Mouse (Mus musculus): ENCODE measurements around the gene Cpd. TPM values are rescaled to one million over a fixed set of nuclear protein-coding genes. Genes with fewer than 3 reads are reported as not detected.
"Not testable (repeated sequence)": the region's sequence is repeated elsewhere in the genome, so short reads cannot be mapped to it uniquely, and the experiment has no call there.

Gene Cpd
- total RNA-seq, 2 experiments from 2014 or later: 35.0 to 38.6 TPM

- DNase-seq: no peak
Observed at GRCm38 (mm10) chr11:76847354-76847753, 536 bp upstream of the Cpd start.

DNA sequence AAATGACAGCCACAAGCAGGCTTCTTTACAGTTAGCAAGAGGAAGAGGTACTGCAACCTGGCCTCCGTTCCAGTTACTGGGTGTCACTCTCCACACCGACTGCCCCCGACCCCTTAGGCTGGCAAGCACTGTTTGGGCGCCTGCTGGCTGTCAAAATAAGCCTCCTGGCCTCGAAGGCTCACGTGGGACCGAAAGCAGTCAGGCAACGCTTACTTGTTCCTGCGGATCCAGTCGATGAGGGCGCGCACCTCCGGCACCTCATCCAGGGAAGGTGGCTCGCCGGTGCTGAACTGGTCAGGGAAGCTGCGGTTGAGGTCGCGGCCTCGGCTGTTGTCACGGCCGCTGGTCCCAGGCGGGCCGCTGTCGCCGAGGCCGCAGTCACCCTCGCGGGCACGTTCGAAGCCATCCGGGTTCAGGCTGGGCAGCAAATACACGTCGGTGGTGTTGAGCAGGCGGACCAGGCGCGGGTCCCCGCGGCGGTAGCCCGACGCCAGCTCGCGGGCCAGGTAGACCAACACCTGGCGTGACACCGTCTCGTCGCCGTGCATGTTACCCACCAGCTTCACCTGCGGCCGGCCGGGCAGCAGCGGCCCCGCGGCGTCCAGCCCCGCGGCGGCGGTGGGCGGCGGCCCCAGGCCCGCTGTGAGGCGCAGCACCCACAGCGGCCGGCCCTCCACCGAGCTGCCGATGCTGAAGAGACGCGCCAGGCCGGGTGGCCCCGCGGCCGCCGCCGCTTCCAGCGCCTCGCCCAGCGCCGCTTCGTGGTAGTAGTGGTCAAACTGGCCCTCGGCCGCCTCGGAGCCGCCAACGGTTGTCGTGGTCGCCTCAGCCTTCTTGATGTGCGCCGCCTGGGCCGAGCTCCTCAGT, 574 bp downstream of the Cpd start:
- DNase-seq: peak; percentile 27 to 55

- peak; percentile 28 to 48 for DNase-seq
Observed at GRCm38 (mm10) chr11:76845275-76845980, 1.4 kb downstream of the Cpd start.

DNA sequence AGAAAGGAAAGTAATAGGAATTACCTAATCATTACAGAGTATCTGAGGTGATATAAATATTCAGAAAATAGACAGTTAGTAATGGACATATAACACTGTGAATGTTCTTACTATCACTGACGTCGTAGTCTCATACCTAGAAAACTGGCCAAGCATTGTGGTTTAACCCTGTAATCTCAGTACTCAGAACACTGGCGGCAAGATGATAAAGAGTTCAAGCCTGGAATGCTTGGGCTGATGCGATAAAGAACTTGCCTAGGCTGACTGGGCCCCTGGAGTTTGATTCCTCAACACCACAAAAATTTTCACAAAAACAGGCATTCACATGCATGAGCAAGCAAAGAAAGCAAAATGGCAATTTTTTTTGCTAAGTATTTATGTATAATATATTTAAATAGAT, 8.2 kb downstream of the Cpd start:
- no peak for DNase-seq

GRCm38 (mm10) chr11:76836317-76836716, 10.5 kb downstream of the Cpd start:
- peak in 1 of 2 experiments; percentile 9 for DNase-seq

DNA sequence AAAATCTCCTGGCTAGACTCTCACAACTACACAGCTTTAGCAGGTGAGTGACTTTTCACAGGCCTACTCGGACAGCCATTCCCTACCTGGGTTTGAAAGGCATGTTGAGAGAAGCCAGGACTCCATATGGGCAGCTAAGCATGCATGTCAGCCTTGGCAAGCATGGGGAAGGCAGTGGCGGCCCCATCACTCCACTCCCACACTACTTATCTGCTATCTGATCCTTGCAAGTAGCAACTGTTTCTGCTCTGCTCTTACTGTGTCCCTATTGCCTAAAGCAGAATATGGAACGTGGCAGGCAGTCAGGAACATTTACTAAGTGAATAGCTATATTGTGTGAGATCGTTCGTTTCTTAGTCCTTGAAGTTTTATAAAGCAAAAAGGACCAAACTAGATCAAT, 10.9 kb downstream of the Cpd start:
- no peak for DNase-seq

DNA sequence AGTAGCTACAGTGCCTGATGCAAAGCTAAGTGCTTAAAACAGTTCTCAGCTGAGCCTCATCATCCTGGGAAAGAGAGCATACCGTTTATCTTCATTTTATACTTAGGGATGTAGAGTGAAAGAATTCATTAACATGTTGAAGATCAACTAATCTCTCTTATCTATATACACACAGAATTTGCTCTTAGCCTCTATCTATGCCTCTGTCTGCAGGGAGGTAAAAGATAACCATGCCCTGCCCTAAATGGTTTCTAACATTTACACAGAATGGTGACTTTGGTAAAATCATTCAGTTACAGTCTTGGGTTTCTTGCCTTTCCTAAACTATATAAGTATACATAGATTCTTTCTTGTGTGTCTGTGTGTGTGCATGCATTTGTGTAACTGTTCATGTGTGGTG, 12.2 kb downstream of the Cpd start:
- no peak for DNase-seq

GRCm38 (mm10) chr11:76824885-76825265, 21.9 kb downstream of the Cpd start:
- DNase-seq: no peak

- no peak for DNase-seq
Observed at GRCm38 (mm10) chr11:76824238-76824884, 22.5 kb downstream of the Cpd start.

- DNase-seq: no peak
Observed at GRCm38 (mm10) chr11:76823641-76824040, 23.2 kb downstream of the Cpd start.

DNA sequence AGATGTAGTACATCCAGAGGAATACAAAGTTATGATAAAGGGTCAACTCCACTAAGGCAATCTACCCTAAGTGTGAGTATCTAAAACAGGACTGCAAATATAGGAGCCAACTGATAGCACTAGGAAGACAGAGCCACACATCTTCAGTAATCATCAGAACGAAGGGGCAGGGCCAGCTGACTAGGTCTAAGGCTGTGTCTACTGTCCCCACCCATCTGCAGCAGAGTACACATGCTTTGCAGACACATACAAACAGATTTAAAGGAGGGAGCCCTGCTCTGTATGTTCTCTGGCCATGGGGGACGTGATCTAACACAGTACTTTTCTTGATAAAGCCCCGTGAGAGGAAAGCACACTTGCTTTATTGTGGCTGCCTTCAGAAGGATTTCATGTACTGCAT, 25.5 kb downstream of the Cpd start:
- no peak for DNase-seq

DNA sequence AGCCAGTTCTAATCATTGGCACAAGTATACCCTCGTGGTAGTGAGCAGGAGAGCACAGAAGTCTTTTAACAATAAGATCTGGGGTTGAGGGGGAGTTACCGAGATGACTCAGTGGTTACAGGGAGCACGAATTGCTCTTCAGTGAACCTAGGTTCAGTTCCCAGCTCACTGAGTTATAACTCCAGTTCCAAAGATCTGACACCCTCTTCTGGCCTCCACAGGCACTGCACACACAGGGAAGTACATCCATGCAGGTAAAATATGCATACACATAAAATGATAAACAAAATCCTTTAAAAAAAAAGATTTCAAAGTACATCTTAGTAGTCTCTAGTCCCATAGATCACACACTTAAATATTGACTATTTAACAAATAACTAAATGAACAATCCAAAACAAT, 29.2 kb downstream of the Cpd start:
- DNase-seq: no peak

GRCm38 (mm10) chr11:76810706-76811495, 35.9 kb downstream of the Cpd start:
- DNase-seq: peak in 1 of 2 experiments; percentile 41

DNA sequence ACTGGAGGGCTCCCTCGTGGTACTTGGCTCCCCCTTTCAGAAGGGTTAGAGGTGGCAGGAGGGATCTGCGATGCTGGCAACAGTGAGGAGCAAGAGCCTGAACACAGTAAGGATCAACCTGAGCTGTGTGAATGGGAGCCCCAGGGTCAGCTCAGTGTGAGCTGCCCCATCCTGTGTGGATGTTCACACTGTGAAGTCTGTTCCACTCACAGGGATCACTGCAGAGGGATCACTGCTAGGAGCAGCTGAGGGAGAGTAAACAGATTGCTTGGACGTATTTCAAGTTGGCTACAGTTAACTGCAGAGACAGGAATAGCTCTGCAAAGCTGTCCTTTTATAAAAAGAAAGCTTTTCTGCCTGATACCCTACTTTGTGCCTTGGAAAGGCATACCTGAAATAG, 37.4 kb downstream of the Cpd start:
- peak; percentile 55 to 60 for DNase-seq

- DNase-seq: no peak
Observed at GRCm38 (mm10) chr11:76808550-76808949, 38.3 kb downstream of the Cpd start.

DNA sequence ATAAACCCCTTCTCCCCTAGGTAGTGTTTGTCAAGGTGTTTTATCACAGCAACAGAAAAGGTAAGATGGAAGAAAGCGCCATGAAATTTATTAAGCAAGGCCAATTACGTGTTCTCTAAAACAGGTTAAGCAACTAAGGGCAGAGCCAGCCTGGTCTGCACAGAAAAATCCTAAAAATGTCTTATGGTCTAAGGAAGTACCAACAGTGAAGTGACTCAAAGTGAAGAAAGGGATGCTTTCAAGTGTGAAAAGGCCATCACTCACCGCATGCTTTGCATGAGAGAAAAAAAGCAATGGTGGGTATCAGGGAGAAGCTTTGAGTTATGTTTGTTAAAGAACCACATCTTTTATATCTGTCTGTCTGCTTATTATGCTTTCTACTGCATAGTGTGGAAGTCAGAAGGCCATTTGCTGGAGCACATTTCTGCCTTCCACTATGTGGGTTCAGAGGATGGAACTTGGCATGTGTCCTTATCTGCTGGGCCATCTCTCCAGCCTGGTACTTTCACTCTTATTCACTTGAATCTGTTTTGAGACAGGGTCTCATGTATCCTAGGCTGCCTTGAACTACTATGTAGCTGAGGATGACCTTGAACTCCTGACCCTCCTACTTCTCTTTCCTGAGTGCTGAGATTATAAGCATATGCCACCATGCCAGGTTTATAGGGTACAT, 39.7 kb downstream of the Cpd start:
- no peak for DNase-seq

- no peak for DNase-seq
Observed at GRCm38 (mm10) chr11:76806026-76806425, 40.8 kb downstream of the Cpd start.

- DNase-seq: not testable (repeated sequence)
Observed at GRCm38 (mm10) chr11:76805072-76805471, 41.7 kb downstream of the Cpd start.

DNA sequence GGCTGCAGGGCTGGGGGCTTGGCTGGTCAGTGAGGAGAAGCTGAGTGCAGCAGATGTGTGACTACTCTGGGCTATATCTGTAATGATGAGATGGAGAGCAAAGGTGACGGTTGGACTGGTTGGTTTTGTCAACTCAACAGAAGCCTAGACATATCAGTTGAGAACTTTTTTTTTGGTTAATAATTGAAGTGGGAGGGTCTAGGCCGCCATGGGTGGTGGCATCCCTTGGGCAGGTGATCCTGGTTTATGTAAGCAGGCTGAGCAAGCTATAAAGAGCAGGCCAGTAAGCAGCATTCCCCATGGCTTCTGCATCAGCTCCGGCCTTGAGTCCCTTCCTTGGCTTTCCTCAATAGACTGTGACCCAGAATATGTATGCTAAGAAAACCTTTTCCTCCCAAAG, 43.6 kb downstream of the Cpd start:
- no peak for DNase-seq

DNA sequence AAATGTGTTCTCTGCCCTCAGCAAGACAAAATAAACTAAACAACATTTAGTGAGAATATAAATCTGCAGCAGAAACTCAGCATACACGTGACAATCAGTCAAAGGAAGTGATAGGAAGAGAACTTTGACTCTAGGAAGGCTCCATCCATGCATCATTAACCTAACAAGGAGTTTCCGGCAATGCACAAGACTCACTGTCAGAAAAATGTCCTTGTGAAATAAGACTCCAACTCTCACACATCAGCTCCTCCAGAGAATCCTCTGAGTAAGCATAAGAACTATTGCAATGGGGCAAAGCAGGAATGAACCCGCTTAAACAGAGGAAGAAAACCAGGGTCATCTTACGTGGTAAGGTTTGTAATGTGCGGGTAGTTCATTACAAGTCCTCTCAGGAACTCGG, 49.6 kb downstream of the Cpd start:
- no peak for DNase-seq

GRCm38 (mm10) chr11:76795326-76795725, 51.5 kb downstream of the Cpd start:
- peak; percentile 13 to 33 for DNase-seq

DNA sequence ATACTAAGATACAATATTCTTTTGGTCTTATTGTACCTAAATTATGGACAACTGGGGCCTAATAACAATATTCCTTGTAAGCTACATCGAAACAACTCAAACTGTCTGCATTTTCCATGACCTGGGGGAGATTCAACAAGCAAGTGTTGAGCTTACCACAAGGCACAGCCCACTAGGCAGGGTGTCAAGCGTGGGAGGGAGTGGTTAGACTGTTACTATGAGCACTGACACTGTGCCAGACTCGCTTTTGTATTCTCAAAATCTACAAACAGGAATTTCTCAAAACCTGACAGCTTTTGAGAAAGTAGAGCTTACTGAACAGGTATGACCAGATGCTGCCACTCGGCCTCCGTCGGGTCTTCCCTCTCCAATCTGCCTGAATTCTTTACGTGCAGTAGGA, 55.5 kb downstream of the Cpd start:
- no peak for DNase-seq

All from heart, adult 18-20 months (tissue).